Mouse (Mus musculus): ENCODE results near the gene Zfp672. TPM values are rescaled to one million over a fixed set of nuclear protein-coding genes. Genes with fewer than 3 reads are reported as not detected.
"Not testable (repeated sequence)": the region's sequence is repeated elsewhere in the genome, so short reads cannot be mapped to it uniquely, and the experiment has no call there.

Gene Zfp672
- polyA plus RNA-seq (2011; ENCODE audit: insufficient read length, low read depth, missing spikeins): 22.1 and 23.2 TPM in 2 replicates

DNA sequence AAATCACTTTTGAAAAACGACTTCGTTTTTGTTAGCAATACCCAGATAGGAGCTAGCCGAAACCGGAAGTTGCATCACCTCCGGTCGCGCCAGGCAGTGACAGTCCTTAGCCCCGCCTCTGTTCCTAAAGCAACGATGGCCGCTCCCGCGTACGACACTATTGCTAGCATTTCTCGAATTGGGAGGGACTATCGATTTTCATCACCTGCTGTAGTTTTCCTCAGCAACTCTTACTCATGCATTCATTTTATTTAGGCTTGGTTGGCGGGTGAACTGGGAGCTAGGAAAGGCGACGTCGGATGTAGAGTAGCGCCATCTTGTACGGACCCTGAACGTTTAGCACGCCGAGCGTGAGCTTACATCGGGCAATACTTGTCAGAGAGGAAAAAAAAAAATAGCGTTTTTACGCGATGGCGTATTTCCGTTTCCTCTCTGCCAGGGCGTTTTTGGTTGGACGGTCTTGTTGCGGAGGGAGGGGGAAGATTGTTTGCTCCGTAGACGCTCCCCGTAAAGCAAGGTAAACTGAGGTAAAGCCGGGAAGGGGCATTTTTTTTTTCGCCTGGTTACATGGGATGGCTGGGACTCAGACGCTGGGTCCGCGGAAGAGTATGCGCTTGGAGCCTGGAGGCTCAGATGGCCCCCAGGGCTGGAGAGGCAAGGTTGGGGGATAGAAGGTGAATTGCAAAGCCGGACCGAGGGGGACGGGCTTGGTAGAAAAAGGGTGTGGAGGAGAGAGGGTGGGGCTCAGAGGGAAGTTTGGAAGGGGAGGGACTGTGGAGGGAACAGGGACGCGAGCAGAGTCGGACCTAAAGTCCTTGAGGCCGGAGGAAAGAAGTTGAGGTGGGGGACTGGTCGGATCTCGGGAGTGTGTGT, at the start of gene Zfp672, which contains the start of gene Sh3bp5l:
TSS of gene Zfp672 (minus strand) at position 64 of the 873 bp plus-strand sequence.
TSS of gene Sh3bp5l (plus strand) at position 449 of the 873 bp plus-strand sequence.
- peak within 1 kb of the TSS; percentile 83 for H3K4me3 ChIP-seq (ENCODE audit: insufficient read depth, low read length)
- H3K27ac ChIP-seq (ENCODE audit: insufficient read depth, low read length): peak within 1 kb of the TSS; percentile 58
- H3K4me1 ChIP-seq (ENCODE audit: control insufficient read depth, insufficient read depth, low read length): peaks cover 9% of the 10 kb centered on the region; the same call in 1 of the 2 replicates
- TF ChIP-seq POLR2A (IDR thresholded peaks at IDR 0.05; ENCODE audit: low read depth, low read length): peak; percentile 45; the same call in 1 of the 2 replicates
- no peak for TF ChIP-seq CTCF (IDR thresholded peaks at IDR 0.05; ENCODE audit: borderline replicate concordance, insufficient read depth, low read length)

DNA sequence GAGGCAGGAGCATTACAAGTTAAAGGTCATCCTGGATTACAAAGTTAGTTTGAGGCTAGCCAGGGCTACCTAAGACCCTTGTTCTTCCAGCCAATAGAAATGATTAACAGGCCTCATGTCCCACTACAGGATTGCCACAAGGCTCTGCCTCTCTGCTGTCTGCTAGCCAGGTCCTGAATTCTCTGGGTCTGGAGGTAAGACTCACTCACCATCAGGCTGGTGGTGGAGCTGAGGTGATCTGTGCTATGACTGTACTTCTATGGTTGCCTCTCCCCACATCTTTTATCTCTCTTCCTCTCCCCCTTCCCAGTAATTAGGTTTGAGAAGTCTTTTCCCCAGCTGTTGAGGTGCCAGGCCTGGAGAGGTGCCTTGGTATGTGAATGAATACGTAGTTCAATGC, 49.4 kb upstream of the Zfp672 start:
- H3K4me3 ChIP-seq (ENCODE audit: insufficient read depth, low read length): no peak overlapping the region
- no peaks in the 10 kb centered on the region for H3K4me1 ChIP-seq (ENCODE audit: control insufficient read depth, insufficient read depth, low read length)
- H3K27ac ChIP-seq (ENCODE audit: insufficient read depth, low read length): no peak overlapping the region
- no peak for TF ChIP-seq POLR2A (IDR thresholded peaks at IDR 0.05; ENCODE audit: low read depth, low read length)
- no peak for TF ChIP-seq CTCF (IDR thresholded peaks at IDR 0.05; ENCODE audit: borderline replicate concordance, insufficient read depth, low read length)

DNA sequence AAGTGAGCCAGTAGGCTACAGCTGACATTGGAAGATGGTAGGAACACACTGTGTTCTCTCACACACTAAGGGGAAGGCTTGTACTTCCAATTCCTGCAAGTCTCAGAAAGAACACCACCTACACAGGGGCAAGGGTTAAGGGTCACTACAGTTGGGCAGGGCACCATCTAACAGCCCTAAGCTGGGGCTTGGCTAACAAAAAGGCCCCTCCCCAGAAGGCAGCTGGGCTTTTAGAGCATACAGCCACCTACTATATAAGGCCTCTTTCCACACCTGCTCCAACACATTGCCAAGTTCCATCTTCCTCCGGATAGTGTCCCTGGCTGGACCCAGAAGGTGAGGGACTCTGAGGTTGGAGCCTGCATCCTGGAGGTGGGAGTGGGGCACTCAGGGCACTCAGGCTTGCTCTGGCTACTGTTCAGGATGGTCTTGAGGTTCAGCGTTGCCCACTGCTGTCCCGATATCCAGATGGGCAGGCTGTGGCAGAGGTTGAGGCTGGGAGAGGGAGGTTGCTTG, 48.7 kb upstream of the Zfp672 start, which contains the start of gene Lypd8:
TSS of gene Lypd8 (plus strand) at position 281 of the 516 bp plus-strand sequence.
- TF ChIP-seq CTCF (IDR thresholded peaks at IDR 0.05; ENCODE audit: borderline replicate concordance, insufficient read depth, low read length) (no peak), POLR2A (IDR thresholded peaks at IDR 0.05; ENCODE audit: low read depth, low read length) (no peak)
- H3K4me1 ChIP-seq (ENCODE audit: control insufficient read depth, insufficient read depth, low read length): no peaks in the 10 kb centered on the region
- no peak within 1 kb of the TSS for H3K4me3 ChIP-seq (ENCODE audit: insufficient read depth, low read length)
- H3K27ac ChIP-seq (ENCODE audit: insufficient read depth, low read length): no peak within 1 kb of the TSS

DNA sequence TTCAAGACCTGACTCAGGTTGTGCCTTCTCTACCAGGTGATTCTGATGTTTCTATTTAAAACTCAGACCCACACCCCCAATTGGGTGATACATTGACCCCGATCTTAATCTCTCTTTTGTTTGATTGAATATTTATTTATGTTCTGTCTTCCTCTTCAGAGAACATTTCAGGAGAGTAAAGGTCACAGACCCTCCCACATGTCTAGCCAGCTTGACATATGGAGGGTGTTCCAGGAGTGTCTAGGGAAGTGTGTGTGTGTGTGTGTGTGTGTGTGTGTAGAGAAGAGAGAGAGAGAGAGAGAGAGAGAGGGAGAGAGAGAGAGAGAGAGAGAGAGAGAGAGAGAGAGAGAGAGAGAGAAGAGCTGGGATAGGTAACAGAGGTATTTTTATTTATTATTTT, 47.5 kb upstream of the Zfp672 start:
- Histone ChIP-seq H3K4me1 (ENCODE audit: control insufficient read depth, insufficient read depth, low read length) (no peaks in the 10 kb centered on the region), H3K27ac (ENCODE audit: insufficient read depth, low read length) (no peak overlapping the region), H3K4me3 (ENCODE audit: insufficient read depth, low read length) (no peak overlapping the region)
- TF ChIP-seq POLR2A (IDR thresholded peaks at IDR 0.05; ENCODE audit: low read depth, low read length): no peak
- no peak for TF ChIP-seq CTCF (IDR thresholded peaks at IDR 0.05; ENCODE audit: borderline replicate concordance, insufficient read depth, low read length)

DNA sequence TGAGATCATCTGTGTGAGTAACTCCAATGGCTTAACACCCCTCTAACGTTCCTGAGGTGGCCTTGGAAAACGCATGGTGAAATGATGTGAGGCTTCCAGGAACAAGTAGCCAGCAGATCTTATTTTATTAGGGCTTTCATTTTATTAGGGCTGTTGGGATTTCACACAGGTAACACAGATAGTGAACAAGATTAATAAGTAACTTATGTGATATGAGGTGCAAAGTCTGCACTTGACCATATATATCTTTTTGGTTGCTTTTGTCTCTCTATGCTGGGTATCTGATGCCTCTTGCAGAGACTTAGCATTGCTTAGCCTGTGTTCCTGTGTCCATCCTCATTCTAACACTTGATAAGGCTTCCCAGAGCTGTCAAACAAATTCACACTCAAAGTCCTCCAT, 47.1 kb upstream of the Zfp672 start:
- TF ChIP-seq POLR2A (IDR thresholded peaks at IDR 0.05; ENCODE audit: low read depth, low read length) (no peak), CTCF (IDR thresholded peaks at IDR 0.05; ENCODE audit: borderline replicate concordance, insufficient read depth, low read length) (no peak)
- Histone ChIP-seq H3K4me1 (ENCODE audit: control insufficient read depth, insufficient read depth, low read length) (no peaks in the 10 kb centered on the region), H3K4me3 (ENCODE audit: insufficient read depth, low read length) (no peak overlapping the region), H3K27ac (ENCODE audit: insufficient read depth, low read length) (no peak overlapping the region)

DNA sequence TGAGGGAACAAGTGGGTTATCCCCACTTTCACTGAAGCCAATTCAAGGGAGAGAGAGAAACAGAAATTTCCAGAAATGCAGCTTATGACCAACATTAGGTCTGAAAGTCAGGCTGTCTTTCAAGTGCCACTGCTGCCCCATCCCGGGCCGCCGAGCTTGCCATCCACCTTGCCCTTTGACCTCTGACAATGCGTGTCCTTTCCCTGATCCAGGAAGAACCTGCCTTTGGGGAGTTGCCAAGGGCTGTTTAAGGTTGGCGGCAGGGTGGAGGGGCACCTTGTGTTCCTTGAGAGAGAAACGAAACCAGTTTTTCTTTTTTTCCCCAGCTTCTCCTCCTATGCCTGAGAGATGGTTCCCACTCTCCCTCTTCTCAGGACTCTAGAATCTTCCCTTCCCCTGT, 36.1 kb upstream of the Zfp672 start:
- not testable (repeated sequence) for H3K4me1 ChIP-seq (ENCODE audit: control insufficient read depth, insufficient read depth, low read length); H3K27ac ChIP-seq (ENCODE audit: insufficient read depth, low read length); H3K4me3 ChIP-seq (ENCODE audit: insufficient read depth, low read length)

DNA sequence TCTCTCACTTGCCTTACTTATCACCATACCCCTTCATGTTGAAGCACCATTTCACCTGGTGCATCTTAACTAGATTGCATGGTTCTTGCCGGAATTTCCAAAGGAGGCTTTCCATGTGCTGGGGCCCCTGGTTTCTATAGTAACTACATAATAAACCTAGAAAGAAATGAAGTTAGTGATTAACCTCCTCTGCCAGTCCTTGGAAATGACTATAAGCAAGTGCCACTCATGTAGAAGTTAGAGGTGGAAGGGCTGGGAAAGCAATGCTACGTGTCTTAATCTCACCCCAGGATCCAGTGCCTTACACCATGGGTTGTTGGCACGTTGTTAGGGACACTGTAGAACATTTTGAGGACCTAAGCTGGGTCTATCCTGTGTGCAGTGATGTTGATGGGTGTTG, 34.3 kb upstream of the Zfp672 start:
- TF ChIP-seq CTCF (IDR thresholded peaks at IDR 0.05; ENCODE audit: borderline replicate concordance, insufficient read depth, low read length) (no peak), POLR2A (IDR thresholded peaks at IDR 0.05; ENCODE audit: low read depth, low read length) (no peak)
- no peaks in the 10 kb centered on the region for H3K4me1 ChIP-seq (ENCODE audit: control insufficient read depth, insufficient read depth, low read length)
- no peak overlapping the region for H3K27ac ChIP-seq (ENCODE audit: insufficient read depth, low read length)
- no peak overlapping the region for H3K4me3 ChIP-seq (ENCODE audit: insufficient read depth, low read length)

DNA sequence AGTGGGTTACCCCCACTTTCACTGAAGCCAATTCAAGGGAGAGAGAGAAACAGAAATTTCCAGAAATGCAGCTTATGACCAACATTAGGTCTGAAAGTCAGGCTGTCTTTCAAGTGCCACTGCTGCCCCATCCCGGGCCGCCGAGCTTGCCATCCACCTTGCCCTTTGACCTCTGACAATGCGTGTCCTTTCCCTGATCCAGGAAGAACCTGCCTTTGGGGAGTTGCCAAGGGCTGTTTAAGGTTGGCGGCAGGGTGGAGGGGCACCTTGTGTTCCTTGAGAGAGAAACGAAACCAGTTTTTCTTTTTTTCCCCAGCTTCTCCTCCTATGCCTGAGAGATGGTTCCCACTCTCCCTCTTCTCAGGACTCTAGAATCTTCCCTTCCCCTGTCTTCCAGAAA, 32.4 kb upstream of the Zfp672 start:
- not testable (repeated sequence) for H3K4me1 ChIP-seq (ENCODE audit: control insufficient read depth, insufficient read depth, low read length); H3K27ac ChIP-seq (ENCODE audit: insufficient read depth, low read length); H3K4me3 ChIP-seq (ENCODE audit: insufficient read depth, low read length)

DNA sequence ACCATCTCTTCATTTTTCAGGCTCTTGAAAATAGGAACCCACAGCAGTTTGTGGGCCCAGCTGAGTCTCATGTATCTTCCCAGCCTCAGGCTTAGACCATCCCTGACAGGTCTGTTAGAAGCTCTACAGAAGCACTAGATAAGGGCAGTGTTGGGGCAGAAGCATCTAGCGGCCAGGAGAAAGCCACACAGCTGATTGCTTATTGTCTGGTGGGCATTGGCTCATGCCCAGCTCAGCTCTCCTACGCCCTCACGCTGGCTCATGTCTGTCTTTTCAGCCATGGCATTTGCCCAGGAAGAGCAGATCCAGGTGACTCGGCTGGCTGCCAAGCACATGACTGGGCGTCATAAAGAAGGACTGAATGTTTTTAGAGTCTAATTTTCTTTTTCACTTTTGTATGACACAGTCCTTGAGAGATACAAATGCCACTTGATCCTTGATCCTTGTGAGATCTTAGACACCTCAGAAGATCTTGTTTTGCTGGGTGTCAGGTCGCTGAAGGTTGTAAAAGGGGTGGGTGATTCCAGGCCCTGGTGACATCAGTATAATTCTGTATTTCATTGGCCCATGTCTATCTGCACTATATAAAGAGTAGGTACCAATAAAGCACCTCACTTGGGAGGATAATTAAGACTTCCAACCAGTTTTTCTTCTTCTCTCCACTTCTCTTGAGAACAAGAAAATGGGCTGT, 27.9 kb upstream of the Zfp672 start:
- Histone ChIP-seq H3K4me1 (ENCODE audit: control insufficient read depth, insufficient read depth, low read length) (no peaks in the 10 kb centered on the region), H3K27ac (ENCODE audit: insufficient read depth, low read length) (no peak overlapping the region), H3K4me3 (ENCODE audit: insufficient read depth, low read length) (no peak overlapping the region)
- TF ChIP-seq CTCF (IDR thresholded peaks at IDR 0.05; ENCODE audit: borderline replicate concordance, insufficient read depth, low read length): no peak
- no peak for TF ChIP-seq POLR2A (IDR thresholded peaks at IDR 0.05; ENCODE audit: low read depth, low read length)

DNA sequence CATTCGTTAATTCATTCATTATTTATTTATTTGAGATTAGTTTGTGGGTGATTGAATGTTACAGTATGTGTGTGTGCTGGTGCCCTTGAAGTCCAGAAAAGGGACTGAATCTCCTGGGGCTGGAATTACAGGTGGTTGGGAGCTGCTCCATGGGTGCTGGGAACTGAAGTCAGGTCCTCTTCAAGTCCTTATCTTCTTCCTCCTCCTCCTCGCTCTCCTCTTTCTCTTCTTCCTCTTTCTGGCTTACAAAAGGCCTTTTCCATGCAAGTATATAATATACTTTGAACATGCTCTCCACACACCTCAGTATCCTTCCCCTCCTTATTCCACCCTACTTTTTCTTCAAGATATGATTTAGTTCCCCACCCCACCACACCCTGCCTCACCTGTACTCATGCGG, 26.9 kb upstream of the Zfp672 start:
- Histone ChIP-seq H3K4me3 (ENCODE audit: insufficient read depth, low read length) (no peak overlapping the region), H3K27ac (ENCODE audit: insufficient read depth, low read length) (no peak overlapping the region), H3K4me1 (ENCODE audit: control insufficient read depth, insufficient read depth, low read length) (no peaks in the 10 kb centered on the region)
- no peak for TF ChIP-seq CTCF (IDR thresholded peaks at IDR 0.05; ENCODE audit: borderline replicate concordance, insufficient read depth, low read length)
- no peak for TF ChIP-seq POLR2A (IDR thresholded peaks at IDR 0.05; ENCODE audit: low read depth, low read length)

Data from embryonic fibroblast, embryonic 13.5 days (primary cell).